Mouse (Mus musculus) forebrain, embryonic 10.5 days (tissue): Measurements from ENCODE around the gene Hs3st1. TPM values are rescaled to one million over a fixed set of nuclear protein-coding genes. Genes with fewer than 3 reads are reported as not detected.

Source experiments
- DNase-seq: peaks from one replicate; pipeline ENCODE4 v3.0.0-alpha.2; 2017; ENCODE audit warnings: low spot score; ENCODE audit errors: extremely low spot score
- H3K27ac ChIP-seq: fragments of 300-500 bp; sonication (generic); 2 replicates; pipeline ENCODE4 v1.5.1; 2016; ENCODE audit warnings: mild to moderate bottlenecking
- H3K27me3 ChIP-seq: fragments of 300-500 bp; sonication (generic); 2 replicates; pipeline ENCODE4 v1.6.1; 2016; ENCODE audit warnings: mild to moderate bottlenecking; ENCODE audit not compliant: poor library complexity, severe bottlenecking
- H3K36me3 ChIP-seq: fragments of 300-500 bp; sonication (generic); replicated peaks from 2 replicates; pipeline ENCODE4 v1.6.1; 2016; ENCODE audit warnings: mild to moderate bottlenecking, moderate library complexity
- H3K4me1 ChIP-seq: fragments of 300-500 bp; sonication (generic); 2 replicates; pipeline ENCODE4 v1.6.1; 2016
- H3K4me3 ChIP-seq: fragments of 300-500 bp; sonication (generic); 2 replicates; pipeline ENCODE4 v1.5.1; 2016; ENCODE audit warnings: mild to moderate bottlenecking, moderate library complexity
- H3K9me3 ChIP-seq: fragments of 300-500 bp; sonication (generic); 2 replicates; pipeline ENCODE4 v1.6.1; 2016; ENCODE audit warnings: mild to moderate bottlenecking, moderate library complexity
- WGBS: fragments of 180-500 bp; shearing (Covaris S2); methylation state at CpG from one replicate; pipeline ENCODE4 v1.1.7; 2016; 5-methylcytosine and 5-hydroxymethylcytosine counted together
- polyA plus RNA-seq: library from polyadenylated mRNA; unstranded; fragments of >200 nt; fragmentation: Nextera tagmentation; extraction: Ambion mirVana; gene quantifications from 2 replicates; pipeline ENCODE4 v1.2.1, GENCODE M21; 2016

The Hs3st1 gene
- polyA plus RNA-seq, 1 experiment from 2014 or later: 3.0 TPM

GRCm38 (mm10) chr5:39608260-39608659 lies 147.0 kb downstream of the Hs3st1 start:
- no peak for DNase-seq
- 72% methylated on average over 1 of the region's 1 CpGs for WGBS

GRCm38 (mm10) chr5:39594737-39595136 lies 160.5 kb downstream of the Hs3st1 start:
- no peaks in the 10 kb centered on the region for H3K36me3 ChIP-seq
- no peaks in the 10 kb centered on the region for H3K27me3 ChIP-seq
- H3K9me3 ChIP-seq: no peaks in the 10 kb centered on the region
- DNase-seq: no peak
- no peaks in the 10 kb centered on the region for H3K4me1 ChIP-seq
- no peak overlapping the region for H3K27ac ChIP-seq
- WGBS: 80% methylated on average over 2 of the region's 2 CpGs
- no peak overlapping the region for H3K4me3 ChIP-seq

More at GRCm38 (mm10) chr5:39608260-39608659, 147.0 kb downstream of the Hs3st1 start:
- Histone ChIP-seq H3K27ac (no peak overlapping the region), H3K4me3 (no peak overlapping the region), H3K9me3 (no peaks in the 10 kb centered on the region), H3K4me1 (no peaks in the 10 kb centered on the region), H3K36me3 (no peaks in the 10 kb centered on the region), H3K27me3 (no peaks in the 10 kb centered on the region)
